Mouse (Mus musculus): Measurements from ENCODE around the gene Gm10715.
"Not testable (repeated sequence)": the region's sequence is repeated elsewhere in the genome, so short reads cannot be mapped to it uniquely, and the experiment has no call there.

DNA sequence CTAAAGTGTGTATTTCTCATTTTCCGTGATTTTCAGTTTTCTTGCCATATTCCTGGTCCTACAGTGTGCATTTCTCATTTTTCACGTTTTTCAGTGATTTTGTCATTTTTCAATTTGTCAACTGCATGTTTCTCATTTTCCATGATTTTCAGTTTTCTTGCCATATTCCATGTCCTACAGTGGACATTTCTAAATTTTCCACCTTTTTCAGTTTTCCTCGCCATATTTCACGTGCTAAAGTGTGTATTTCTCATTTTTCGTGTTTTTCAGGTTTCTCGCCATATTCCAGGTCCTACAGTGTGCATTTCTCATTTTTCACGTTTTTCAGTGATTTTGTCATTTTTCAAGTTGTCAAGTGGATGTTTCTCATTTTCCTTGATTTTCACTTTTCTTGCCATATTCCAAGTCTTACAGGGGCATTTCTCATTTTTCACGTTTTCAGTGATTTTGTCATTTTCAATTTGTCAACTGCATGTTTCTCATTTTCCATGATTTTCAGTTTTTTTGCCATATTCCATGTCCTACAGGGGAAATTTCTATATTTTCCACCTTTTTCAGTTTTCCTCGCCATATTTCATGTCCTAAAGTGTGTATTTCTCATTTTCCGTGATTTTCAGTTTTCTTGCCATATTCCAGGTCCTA is 5.9 kb upstream of the Gm10715 start:
- not testable (repeated sequence) for TF ChIP-seq ZC3H11A (IDR thresholded peaks at IDR 0.05; ENCODE audit: borderline replicate concordance, low read depth, low read length); MAFK (IDR thresholded peaks at IDR 0.05; ENCODE audit: insufficient read depth, low read depth, low read length); CHD2 (IDR thresholded peaks at IDR 0.05; ENCODE audit: low read depth, low read length)

Measured in ES-E14 (cell line).